Mouse (Mus musculus) ES-Bruce4 (cell line): ENCODE data around the gene Crtam. TPM values are rescaled to one million over a fixed set of nuclear protein-coding genes. Genes with fewer than 3 reads are reported as not detected.

Experiments
- H3K27ac ChIP-seq: 2 replicates; pipeline ENCODE4 v1.5.1; 2012; ENCODE audit warnings: low read length, inconsistent platforms; ENCODE audit not compliant: insufficient read depth
- H3K27me3 ChIP-seq: 2 replicates; pipeline ENCODE4 v1.6.1; 2012; ENCODE audit warnings: mild to moderate bottlenecking, low read length, inconsistent platforms; ENCODE audit not compliant: control insufficient read depth, poor library complexity, insufficient read depth, severe bottlenecking
- H3K36me3 ChIP-seq: 2 replicates; pipeline ENCODE4 v1.6.1; 2012; ENCODE audit warnings: inconsistent platforms, mild to moderate bottlenecking, low read length, moderate library complexity; ENCODE audit not compliant: control insufficient read depth, poor library complexity, insufficient read depth, severe bottlenecking
- H3K4me1 ChIP-seq: one replicate; pipeline ENCODE4 v1.8.1; 2011; ENCODE audit warnings: low read length; ENCODE audit not compliant: control insufficient read depth, insufficient read depth
- H3K4me3 ChIP-seq: 2 replicates; pipeline ENCODE4 v1.5.1; 2011; ENCODE audit warnings: low read depth, mild to moderate bottlenecking, low read length
- H3K9ac ChIP-seq: 2 replicates; pipeline ENCODE4 v1.6.1; 2012; ENCODE audit warnings: low read depth, mild to moderate bottlenecking, inconsistent platforms; ENCODE audit not compliant: poor library complexity, severe bottlenecking
- H3K9me3 ChIP-seq: replicated peaks from 2 replicates; pipeline ENCODE4 v1.6.1; 2012; ENCODE audit warnings: mild to moderate bottlenecking, low read length, inconsistent platforms; ENCODE audit not compliant: control insufficient read depth, poor library complexity, insufficient read depth, severe bottlenecking
- CTCF ChIP-seq: IDR thresholded peaks from one replicate; pipeline ENCODE4 v1.8.1; 2011; ENCODE audit warnings: low read depth, low read length
- EP300 ChIP-seq: IDR thresholded peaks from 2 replicates; pipeline ENCODE4 v1.6.1; 2011; ENCODE audit warnings: low read depth, low read length; ENCODE audit not compliant: insufficient read depth
- POLR2A ChIP-seq: IDR thresholded peaks from one replicate; pipeline ENCODE4 v1.8.1; 2011; ENCODE audit warnings: low read length; ENCODE audit not compliant: insufficient read depth
- polyA plus RNA-seq: library from polyadenylated mRNA; stranded (reverse); fragments of >200 nt; gene quantifications from 2 replicates; pipeline ENCODE4 v1.2.4, GENCODE M21; 2011; ENCODE audit warnings: low read depth; ENCODE audit not compliant: missing spikeins, insufficient read depth, insufficient read length

The Crtam gene
- polyA plus RNA-seq, 1 experiment, result not detected

DNA sequence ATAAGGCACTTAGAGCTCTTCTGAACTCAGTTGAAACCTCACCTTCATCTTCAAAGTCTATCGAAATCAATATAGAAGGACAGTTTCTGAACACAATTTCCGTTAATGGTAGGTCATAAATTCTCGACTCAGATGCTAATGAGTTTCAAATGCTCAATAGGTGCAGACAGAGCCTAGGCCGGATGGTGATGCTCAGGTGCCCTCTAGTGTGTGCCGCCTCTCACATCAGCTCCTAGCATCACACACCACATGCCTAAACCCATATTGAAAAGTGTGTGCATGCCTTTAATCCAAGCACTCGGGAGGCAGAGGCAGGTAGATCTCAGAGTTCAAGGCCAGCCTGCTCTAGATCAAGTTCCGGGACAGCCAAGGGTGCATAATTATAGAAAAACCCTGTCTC is 67.0 kb downstream of the Crtam start:
- Histone ChIP-seq H3K9me3 (no peaks in the 10 kb centered on the region), H3K4me1 (no peaks in the 10 kb centered on the region), H3K36me3 (no peaks in the 10 kb centered on the region), H3K4me3 (no peak overlapping the region), H3K27ac (no peak overlapping the region), H3K9ac (no peak overlapping the region), H3K27me3 (no peaks in the 10 kb centered on the region)
- no peak for TF ChIP-seq POLR2A
- peak; percentile 41 for TF ChIP-seq CTCF
- TF ChIP-seq EP300, result no peak

- no peak for TF ChIP-seq EP300
- TF ChIP-seq CTCF, result no peak
- TF ChIP-seq POLR2A, result no peak
- Histone ChIP-seq H3K27ac (no peak overlapping the region), H3K27me3 (no peaks in the 10 kb centered on the region), H3K36me3 (no peaks in the 10 kb centered on the region), H3K4me3 (no peak overlapping the region), H3K9me3 (no peaks in the 10 kb centered on the region), H3K4me1 (no peaks in the 10 kb centered on the region), H3K9ac (no peak overlapping the region)
Measured at GRCm38 (mm10) chr9:40933323-40933722, 71.1 kb downstream of the Crtam start.

- Histone ChIP-seq H3K36me3 (no peaks in the 10 kb centered on the region), H3K27ac (no peak overlapping the region), H3K9me3 (no peaks in the 10 kb centered on the region)
Measured at GRCm38 (mm10) chr9:40927351-40927980, 77.0 kb downstream of the Crtam start.

More at GRCm38 (mm10) chr9:40927351-40927980, 77.0 kb downstream of the Crtam start:
- H3K9ac ChIP-seq, result no peak overlapping the region
- no peaks in the 10 kb centered on the region for H3K4me1 ChIP-seq
- no peaks in the 10 kb centered on the region for H3K27me3 ChIP-seq
- no peak overlapping the region for H3K4me3 ChIP-seq
- TF ChIP-seq CTCF (no peak), EP300 (no peak), POLR2A (no peak)

Other genes starting within 250 kb of the Crtam start
- 3,442 and 3,618 TPM in 2 replicates for gene Hspa8, start 203.6 kb downstream of the Crtam start, polyA plus RNA-seq
- not detected in 2 replicates for gene Bsx, start 130.5 kb downstream of the Crtam start, polyA plus RNA-seq
- 0.37 TPM in 1 of 2 replicates, not detected in the other for gene Jhy, start 40.5 kb downstream of the Crtam start, polyA plus RNA-seq
- gene Ubash3b, start 157.1 kb upstream of the Crtam start, polyA plus RNA-seq, result 2.9 and 3.0 TPM in 2 replicates